Mouse (Mus musculus): ENCODE measurements around the gene Dapk3.

The Dapk3 gene

GRCm38 (mm10) chr10:81233226-81233585, 50.4 kb downstream of the Dapk3 start:
- intact Hi-C loops (cut with DNase I), result loop anchor here (5.0 kb wide), 1 partner anchor 36 kb away; no protein-coding TSS in a partner anchor

DNA sequence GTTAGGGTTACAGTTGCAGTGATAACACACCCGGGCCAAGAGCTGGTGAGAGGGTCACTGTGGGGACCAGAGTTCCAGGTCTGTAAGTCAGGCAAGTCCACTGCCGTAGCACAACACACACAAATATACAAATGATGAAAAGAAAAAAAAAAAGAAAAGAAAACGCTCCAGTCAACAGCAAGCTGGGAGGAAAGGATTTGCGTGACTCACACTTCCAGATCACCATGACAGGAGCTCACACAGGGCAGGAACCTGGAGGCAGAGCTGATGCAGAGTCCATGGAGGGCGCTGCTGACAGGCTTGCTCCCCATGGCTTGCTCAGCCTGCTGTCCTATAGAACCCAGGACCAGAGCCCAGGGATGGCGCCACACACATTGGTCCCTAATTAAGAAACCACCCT, 51.4 kb downstream of the Dapk3 start:
- intact Hi-C loops (cut with DNase I), result loop anchor here (5.0 kb wide), 1 partner anchor 37 kb away; no protein-coding TSS in a partner anchor

- intact Hi-C loops (cut with DNase I), result no loop called here
Observed at GRCm38 (mm10) chr10:81236471-81237268, 53.9 kb downstream of the Dapk3 start.

DNA sequence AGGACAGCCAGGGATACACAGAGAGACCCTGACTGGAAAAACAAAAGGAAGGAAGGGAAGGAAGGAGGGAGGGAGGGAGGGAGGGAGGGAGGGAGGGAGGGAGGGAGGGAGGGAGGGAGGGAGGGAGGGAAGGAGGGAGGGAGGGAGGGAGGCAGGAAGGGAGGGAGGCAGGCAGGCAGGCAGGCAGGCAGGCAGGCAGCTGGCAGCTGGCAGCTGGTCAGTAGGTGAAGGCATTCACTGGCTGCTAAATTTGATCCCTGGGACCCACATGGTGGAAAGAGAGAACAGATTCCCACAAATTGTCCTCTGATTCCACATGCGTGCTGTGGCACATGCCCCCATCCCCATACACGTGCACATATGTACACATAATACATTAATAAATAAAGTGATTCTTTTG, 55.8 kb downstream of the Dapk3 start:
- intact Hi-C loops (cut with DNase I), result no loop called here

- intact Hi-C loops (cut with DNase I), result no loop called here
Observed at GRCm38 (mm10) chr10:81240876-81241275, 58.1 kb downstream of the Dapk3 start.

DNA sequence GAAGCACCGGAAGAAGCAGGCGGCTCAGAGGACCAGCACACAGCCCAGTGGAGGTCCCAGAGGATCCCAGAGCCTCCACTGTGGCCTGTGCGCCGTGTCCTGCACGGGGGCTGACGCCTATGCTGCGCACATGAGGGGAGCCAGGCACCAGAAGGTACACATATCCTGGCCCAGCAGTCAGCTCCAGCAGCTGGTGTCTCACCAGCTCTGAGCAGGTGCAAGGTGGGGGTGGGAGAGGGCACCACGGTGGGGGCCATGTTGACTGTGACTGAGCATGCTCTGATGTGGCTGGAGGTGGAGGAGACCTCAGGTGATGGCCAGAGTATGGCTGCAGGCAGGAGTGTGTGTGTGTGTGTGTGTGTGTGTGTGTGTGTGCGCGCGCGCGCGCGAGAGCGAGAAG, 59.2 kb downstream of the Dapk3 start:
- intact Hi-C loops (cut with DNase I), result no loop called here
